Mouse (Mus musculus) lung, embryonic 16.5 days (tissue): ENCODE measurements around the gene Nfasc. TPM values are rescaled to one million over a fixed set of nuclear protein-coding genes. Genes with fewer than 3 reads are reported as not detected.

Source experiments
- ATAC-seq: fragments of 200-750 bp; cut with Nextera tagmentation; 2 replicates; pipeline ENCODE4 v1.8.0; 2017; ENCODE audit warnings: low read depth, mild to moderate bottlenecking, moderate library complexity
- H3K27ac ChIP-seq: fragments of 300-500 bp; sonication (generic); 2 replicates; pipeline ENCODE4 v1.5.1; 2014; ENCODE audit warnings: mild to moderate bottlenecking, control low read depth, low read length
- H3K27me3 ChIP-seq: fragments of 300-500 bp; sonication (generic); 2 replicates; pipeline ENCODE4 v1.6.1; 2014; ENCODE audit warnings: low read depth, low read length, mixed read lengths; ENCODE audit not compliant: control insufficient read depth, insufficient read depth
- H3K36me3 ChIP-seq: fragments of 300-500 bp; sonication (generic); 2 replicates; pipeline ENCODE4 v1.6.1; 2014; ENCODE audit warnings: low read length; ENCODE audit not compliant: control insufficient read depth, insufficient read depth
- H3K4me1 ChIP-seq: fragments of 300-500 bp; sonication (generic); replicated peaks from 2 replicates; pipeline ENCODE4 v1.6.1; 2014; ENCODE audit warnings: low read length, mixed read lengths; ENCODE audit not compliant: control insufficient read depth, insufficient read depth
- H3K4me2 ChIP-seq: fragments of 300-500 bp; sonication (generic); 2 replicates; pipeline ENCODE4 v1.6.1; 2014; ENCODE audit warnings: low read depth, low read length, control low read depth
- H3K4me3 ChIP-seq: fragments of 300-500 bp; sonication (generic); 2 replicates; pipeline ENCODE4 v1.5.1; 2014; ENCODE audit warnings: mild to moderate bottlenecking, low read length, control low read depth
- H3K9ac ChIP-seq: fragments of 300-500 bp; sonication (generic); 2 replicates; pipeline ENCODE4 v1.6.1; 2014; ENCODE audit warnings: low read length, control low read depth
- H3K9me3 ChIP-seq: fragments of 300-500 bp; sonication (generic); 2 replicates; pipeline ENCODE4 v1.6.1; 2016; ENCODE audit warnings: low read length; ENCODE audit not compliant: control insufficient read depth
- WGBS: fragments of 180-500 bp; shearing (Covaris S2); extraction: QIAGEN DNeasy Blood & Tissue Kit; methylation state at CpG from one replicate; pipeline ENCODE4 v1.1.7; 2014; 5-methylcytosine and 5-hydroxymethylcytosine counted together
- polyA plus RNA-seq: library from polyadenylated mRNA; unstranded; fragments of >200 nt; fragmentation: Nextera tagmentation; extraction: Ambion mirVana; gene quantifications from 2 replicates; pipeline ENCODE4 v1.2.1, GENCODE M21; 2015

Gene Nfasc
- polyA plus RNA-seq, 1 experiment from 2014 or later: 0.18 TPM

DNA sequence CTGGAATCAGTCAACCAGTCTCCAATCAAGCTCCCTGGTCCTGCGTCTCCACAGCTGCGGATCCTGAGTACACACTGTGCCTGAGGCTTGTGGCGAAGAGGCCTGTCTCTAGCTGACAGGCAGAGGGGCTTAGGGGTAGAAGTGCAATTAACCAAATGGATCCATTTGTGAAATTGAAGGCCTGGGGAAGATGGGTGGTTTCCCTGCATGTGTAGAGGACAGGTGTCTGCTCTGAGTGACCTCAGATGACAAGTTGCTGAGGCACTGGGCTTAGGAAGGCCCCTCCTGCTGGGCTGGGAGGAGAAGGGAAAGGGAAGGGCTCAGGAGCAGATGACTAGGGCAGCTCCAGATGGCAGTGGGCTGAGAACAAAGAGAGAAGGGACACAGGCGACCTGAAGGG is 81.2 kb downstream of the Nfasc start:
- H3K9me3 ChIP-seq: no peaks in the 10 kb centered on the region
- H3K4me2 ChIP-seq: no peak overlapping the region
- H3K36me3 ChIP-seq: no peaks in the 10 kb centered on the region
- H3K4me1 ChIP-seq: no peaks in the 10 kb centered on the region
- no peak overlapping the region for H3K4me3 ChIP-seq
- 27% methylated on average over 4 of the region's 4 CpGs for WGBS
- no peak overlapping the region for H3K9ac ChIP-seq
- ATAC-seq: no peak
- no peaks in the 10 kb centered on the region for H3K27me3 ChIP-seq
- H3K27ac ChIP-seq: no peak overlapping the region

DNA sequence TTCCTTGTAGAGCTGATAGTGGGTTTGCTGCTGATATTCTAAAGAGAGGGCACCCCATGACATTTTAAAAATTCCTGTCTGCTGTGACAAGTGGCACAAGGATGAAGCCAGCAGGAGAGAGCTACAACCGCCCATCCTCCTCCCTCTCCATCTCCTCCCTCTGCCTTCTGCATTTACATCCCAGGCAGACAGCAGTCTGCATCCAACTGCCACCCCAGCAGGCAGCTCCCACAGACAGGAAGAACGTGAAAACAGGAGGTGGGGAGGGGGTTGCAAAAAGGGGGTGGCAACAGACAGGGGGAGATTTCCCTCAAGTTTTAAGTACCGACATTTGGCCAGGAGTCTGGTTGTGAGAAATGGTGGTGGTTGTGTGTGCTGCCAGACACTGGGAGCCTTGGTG is 82.0 kb downstream of the Nfasc start:
- Histone ChIP-seq H3K27ac (no peak overlapping the region), H3K4me2 (no peak overlapping the region), H3K27me3 (no peaks in the 10 kb centered on the region), H3K9ac (no peak overlapping the region), H3K9me3 (no peaks in the 10 kb centered on the region), H3K4me1 (no peaks in the 10 kb centered on the region), H3K36me3 (no peaks in the 10 kb centered on the region), H3K4me3 (no peak overlapping the region)
- 12% methylated on average over 3 of the region's 3 CpGs for WGBS
- no peak for ATAC-seq

DNA sequence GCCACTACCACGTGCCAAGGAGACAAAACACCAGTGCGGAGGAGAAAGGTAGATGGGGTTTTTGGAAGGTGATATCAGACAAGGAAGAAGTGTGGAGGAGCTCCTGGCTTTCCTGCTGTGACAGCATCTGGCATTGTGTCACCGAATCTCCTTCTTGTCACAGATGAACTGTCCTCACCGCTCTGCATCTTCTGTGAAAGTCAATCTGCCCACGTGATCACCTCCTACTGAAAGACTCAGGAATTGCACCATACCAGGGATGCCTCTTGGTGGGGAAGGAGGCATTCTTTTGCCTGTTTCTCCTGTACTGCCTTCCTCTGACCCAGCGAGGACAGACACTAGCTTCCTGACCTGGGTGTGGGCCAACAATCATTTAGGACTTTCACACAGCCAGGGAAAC is 86.0 kb downstream of the Nfasc start:
- Histone ChIP-seq H3K9ac (no peak overlapping the region), H3K9me3 (no peaks in the 10 kb centered on the region), H3K27me3 (no peaks in the 10 kb centered on the region), H3K36me3 (no peaks in the 10 kb centered on the region), H3K4me3 (no peak overlapping the region), H3K4me2 (no peak overlapping the region), H3K4me1 (no peaks in the 10 kb centered on the region), H3K27ac (no peak overlapping the region)
- no peak for ATAC-seq
- 56% methylated on average over 6 of the region's 6 CpGs for WGBS

DNA sequence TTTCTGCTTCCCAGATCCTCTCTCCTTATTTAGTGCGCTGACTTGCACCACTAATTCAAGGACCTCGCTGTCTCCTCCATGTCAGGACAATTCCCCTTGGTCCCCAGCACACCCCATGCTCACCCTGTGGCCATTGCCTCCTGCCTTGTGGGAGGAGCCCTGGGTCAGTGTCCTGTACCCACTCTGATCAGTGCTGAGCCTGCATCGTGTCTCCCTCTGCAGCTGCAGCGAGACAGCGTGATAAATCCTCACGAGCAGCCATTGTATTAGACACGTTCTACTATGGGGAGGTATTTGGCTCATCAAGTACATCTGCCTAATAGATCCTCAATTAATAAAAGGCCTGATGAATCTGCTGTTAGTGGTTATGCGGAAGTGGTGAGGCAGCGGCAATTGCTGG is 86.8 kb downstream of the Nfasc start:
- Histone ChIP-seq H3K27ac (no peak overlapping the region), H3K4me3 (no peak overlapping the region), H3K9ac (no peak overlapping the region), H3K27me3 (no peaks in the 10 kb centered on the region), H3K9me3 (no peaks in the 10 kb centered on the region), H3K4me1 (no peaks in the 10 kb centered on the region), H3K36me3 (no peaks in the 10 kb centered on the region), H3K4me2 (no peak overlapping the region)
- 71% methylated on average over 9 of the region's 9 CpGs for whole genome bisulfite sequencing
- no peak for ATAC-seq

DNA sequence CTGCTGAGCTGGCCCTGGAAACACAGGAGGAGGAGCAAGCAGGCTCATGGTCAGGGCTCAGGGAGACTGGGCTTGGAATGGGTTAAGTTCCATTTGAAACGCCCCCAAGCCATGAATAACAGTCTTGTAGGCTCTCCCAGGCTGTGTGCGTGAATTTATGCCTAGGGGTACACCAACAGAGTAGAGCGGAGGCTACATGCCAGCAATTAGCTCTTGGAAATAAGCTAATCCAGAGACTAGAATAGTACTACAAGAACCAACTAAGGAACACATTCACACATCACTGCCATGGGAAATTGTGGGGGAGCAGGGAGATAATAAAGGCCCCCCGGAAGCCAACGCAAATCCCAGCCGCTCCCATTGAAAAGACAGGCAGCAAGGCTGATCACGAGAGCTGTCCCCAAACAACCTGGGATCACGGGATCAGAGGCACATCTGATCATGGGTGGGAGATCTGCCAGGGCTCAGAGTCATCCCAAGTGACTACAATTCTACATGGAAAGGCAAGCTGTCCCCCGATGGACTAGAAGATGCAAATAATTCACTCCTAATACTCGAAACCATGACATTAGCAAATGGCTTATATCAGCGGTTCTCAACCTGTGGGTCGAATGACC is 87.6 kb downstream of the Nfasc start:
- Histone ChIP-seq H3K27me3 (no peaks in the 10 kb centered on the region), H3K4me3 (no peak overlapping the region), H3K4me1 (no peaks in the 10 kb centered on the region), H3K9me3 (no peaks in the 10 kb centered on the region), H3K36me3 (no peaks in the 10 kb centered on the region), H3K27ac (no peak overlapping the region), H3K4me2 (no peak overlapping the region), H3K9ac (no peak overlapping the region)
- WGBS: 72% methylated on average over 12 of the region's 12 CpGs
- no peak for ATAC-seq

DNA sequence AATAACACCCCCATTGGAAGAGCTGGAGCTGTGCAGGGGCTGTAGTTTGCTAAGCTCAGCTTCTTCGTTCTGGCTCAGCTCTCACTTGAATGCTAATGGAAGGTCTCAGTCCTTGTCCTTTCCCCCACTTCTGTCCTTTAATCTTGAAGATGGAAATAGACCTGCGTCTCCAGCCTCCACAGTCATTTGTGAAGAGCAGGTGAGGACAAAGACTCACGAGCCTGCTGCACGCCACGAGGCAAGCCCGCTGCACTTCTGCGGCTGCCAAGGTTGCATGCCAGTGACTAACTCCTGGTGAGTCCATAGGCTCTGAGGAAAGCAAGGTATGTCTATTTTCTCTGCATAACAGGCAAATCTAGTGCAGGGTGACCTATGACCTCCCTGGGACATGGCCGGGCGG is 88.4 kb downstream of the Nfasc start:
- Histone ChIP-seq H3K36me3 (no peaks in the 10 kb centered on the region), H3K4me2 (no peak overlapping the region), H3K4me3 (no peak overlapping the region), H3K27ac (no peak overlapping the region), H3K4me1 (no peaks in the 10 kb centered on the region), H3K9me3 (no peaks in the 10 kb centered on the region), H3K9ac (no peak overlapping the region), H3K27me3 (no peaks in the 10 kb centered on the region)
- WGBS: 73% methylated on average over 9 of the region's 9 CpGs
- ATAC-seq: no peak

DNA sequence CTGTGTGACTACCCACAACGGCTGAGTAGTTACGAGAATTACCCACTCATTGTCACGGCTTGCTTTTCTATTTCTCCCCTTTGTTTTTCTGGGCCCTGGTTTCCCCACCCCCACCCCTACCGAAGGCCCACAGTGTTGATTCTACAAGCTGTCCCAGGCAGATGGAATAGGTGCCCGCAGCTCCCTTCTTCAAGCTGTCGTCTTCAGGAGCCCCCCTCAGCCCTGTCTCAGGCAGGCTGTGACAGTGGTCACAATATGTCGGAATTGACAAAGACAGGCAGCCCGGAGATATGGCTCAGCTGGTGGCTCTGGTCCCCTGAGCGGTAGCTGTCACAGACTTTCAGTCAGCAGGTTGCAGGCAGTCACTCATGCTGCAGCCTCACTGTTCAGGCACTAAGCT is 90.9 kb downstream of the Nfasc start:
- Histone ChIP-seq H3K9ac (no peak overlapping the region), H3K9me3 (no peaks in the 10 kb centered on the region), H3K27ac (no peak overlapping the region), H3K4me3 (no peak overlapping the region), H3K27me3 (no peaks in the 10 kb centered on the region), H3K36me3 (no peaks in the 10 kb centered on the region), H3K4me2 (no peak overlapping the region), H3K4me1 (no peaks in the 10 kb centered on the region)
- no peak for ATAC-seq
- 62% methylated on average over 9 of the region's 9 CpGs for WGBS

DNA sequence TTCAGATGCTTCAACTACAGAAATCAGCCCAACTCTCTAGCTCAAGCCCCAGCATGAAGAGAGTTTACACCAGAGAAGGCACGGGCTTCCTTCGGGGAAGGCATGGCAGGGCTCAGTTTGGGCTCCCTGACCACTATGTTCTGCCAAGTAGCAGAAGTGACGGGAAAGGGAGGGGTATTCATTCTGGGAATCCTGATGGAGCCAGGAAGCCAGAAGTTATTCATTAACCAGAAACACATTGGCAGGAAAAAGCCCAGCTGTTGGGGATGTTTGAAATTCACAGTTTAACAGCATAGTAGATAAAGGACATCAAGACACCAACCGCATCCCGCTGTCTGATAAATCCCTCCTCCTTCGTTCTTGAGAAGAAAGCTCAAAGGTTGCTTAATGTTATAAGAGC is 93.6 kb downstream of the Nfasc start:
- Histone ChIP-seq H3K4me3 (no peak overlapping the region), H3K9ac (no peak overlapping the region), H3K36me3 (no peaks in the 10 kb centered on the region), H3K27me3 (no peaks in the 10 kb centered on the region), H3K4me1 (no peaks in the 10 kb centered on the region), H3K27ac (no peak overlapping the region), H3K4me2 (no peak overlapping the region), H3K9me3 (no peaks in the 10 kb centered on the region)
- WGBS: 28% methylated on average over 6 of the region's 6 CpGs
- no peak for ATAC-seq

DNA sequence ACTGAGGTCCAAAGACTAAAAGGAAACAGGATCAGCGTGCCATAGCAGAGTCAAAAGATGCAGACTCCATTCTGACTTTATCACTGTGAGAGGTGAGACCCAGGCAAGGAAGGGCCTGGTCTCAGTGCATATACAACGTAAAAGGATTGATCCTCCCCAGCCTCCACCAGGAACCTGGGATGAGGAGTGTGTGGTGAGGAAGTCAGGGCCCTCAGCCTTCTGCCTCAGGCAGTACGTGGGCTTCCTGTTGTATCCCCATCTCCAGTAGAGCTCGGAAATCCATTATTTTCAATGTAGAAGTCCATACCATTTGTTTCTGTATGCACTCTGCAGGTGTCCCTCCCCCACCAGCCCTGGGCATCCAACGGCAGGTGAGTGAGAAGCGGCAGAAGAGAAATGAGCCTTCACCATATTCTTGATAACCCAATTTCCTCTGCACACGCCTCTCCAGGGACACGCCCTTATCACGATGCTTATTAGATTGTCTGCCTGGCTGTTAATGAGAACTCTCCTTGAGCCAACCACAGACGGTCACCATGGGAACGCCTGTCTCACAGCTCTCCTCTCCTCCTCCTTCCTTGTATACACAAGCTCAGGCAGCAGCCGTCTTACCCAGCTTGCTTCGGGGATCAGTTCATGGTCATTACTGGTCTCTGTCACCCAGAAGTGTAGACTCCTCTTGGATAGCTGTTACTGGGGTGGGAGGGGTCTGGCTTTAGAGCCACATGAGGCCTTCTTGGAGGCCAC is 100.4 kb downstream of the Nfasc start:
- H3K27ac ChIP-seq: no peak overlapping the region
- no peaks in the 10 kb centered on the region for H3K9me3 ChIP-seq
- H3K36me3 ChIP-seq: no peaks in the 10 kb centered on the region
- 40% methylated on average over 13 of the region's 13 CpGs for whole genome bisulfite sequencing
- H3K4me1 ChIP-seq: no peaks in the 10 kb centered on the region
- no peak overlapping the region for H3K4me3 ChIP-seq
- no peak overlapping the region for H3K4me2 ChIP-seq
- H3K27me3 ChIP-seq: no peaks in the 10 kb centered on the region
- no peak overlapping the region for H3K9ac ChIP-seq
- no peak for ATAC-seq
